Mouse (Mus musculus): ENCODE data around the gene Camkmt. TPM values are rescaled to one million over a fixed set of nuclear protein-coding genes. Genes with fewer than 3 reads are reported as not detected.

Gene Camkmt
- polyA plus RNA-seq, 1 experiment = 6.6 TPM

- DNase-seq (ENCODE audit: extremely low spot score in 1 of 2, low spot score in 1 of 2) = no peak
Observed at GRCm38 (mm10) chr17:85353636-85354035, 263.3 kb downstream of the Camkmt start.

DNA sequence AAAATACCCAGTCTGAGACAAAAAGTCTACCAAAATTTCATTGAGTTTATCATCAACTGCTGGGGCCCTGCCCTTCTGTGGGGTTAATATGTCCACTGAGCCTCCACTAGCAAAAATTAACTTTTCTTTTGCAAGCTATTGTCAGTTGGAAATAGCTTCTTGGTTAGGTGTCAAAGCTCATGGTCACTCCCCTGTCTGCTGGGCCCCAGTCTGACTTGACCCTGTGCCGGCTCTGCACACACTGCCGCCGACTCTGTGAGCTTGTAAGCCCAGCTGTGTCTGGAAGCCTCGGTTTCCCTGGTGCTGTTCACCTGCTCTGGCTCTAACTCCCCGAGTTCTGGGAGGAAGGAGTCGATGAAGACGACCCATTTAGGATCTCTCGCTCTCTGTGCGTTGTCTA is 265.0 kb downstream of the Camkmt start:
- DNase-seq (ENCODE audit: extremely low spot score in 1 of 2, low spot score in 1 of 2) = no peak

GRCm38 (mm10) chr17:85361006-85361405 is 270.7 kb downstream of the Camkmt start:
- no peak for DNase-seq (ENCODE audit: extremely low spot score in 1 of 2, low spot score in 1 of 2)

- no peak for DNase-seq (ENCODE audit: extremely low spot score in 1 of 2, low spot score in 1 of 2)
Observed at GRCm38 (mm10) chr17:85367319-85367718, 277.0 kb downstream of the Camkmt start.

GRCm38 (mm10) chr17:85368776-85369175 is 278.4 kb downstream of the Camkmt start:
- no peak for DNase-seq (ENCODE audit: extremely low spot score in 1 of 2, low spot score in 1 of 2)

- DNase-seq (ENCODE audit: extremely low spot score in 1 of 2, low spot score in 1 of 2) = no peak
Observed at GRCm38 (mm10) chr17:85372076-85372475, 281.7 kb downstream of the Camkmt start.

DNA sequence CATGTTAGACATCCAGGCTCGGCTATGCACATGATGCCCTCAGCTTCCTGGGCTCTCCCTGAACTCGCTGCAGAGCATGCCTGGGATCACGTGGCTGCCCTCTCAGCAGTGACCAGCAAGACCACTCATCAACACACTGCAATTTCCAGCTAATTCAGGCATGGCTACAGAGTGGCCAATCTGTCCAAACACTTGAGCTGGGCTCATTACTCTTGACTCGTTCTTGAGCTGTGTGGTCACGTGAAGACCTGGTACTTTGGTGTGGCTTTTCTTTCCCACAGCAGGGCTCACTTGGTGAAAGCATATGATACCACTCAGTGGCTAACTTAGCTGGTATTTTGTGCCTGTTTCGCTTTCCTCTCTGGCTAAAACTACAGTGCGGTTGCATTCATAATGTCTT is 282.2 kb downstream of the Camkmt start:
- no peak for DNase-seq (ENCODE audit: extremely low spot score in 1 of 2, low spot score in 1 of 2)

- no peak for DNase-seq (ENCODE audit: extremely low spot score in 1 of 2, low spot score in 1 of 2)
Observed at GRCm38 (mm10) chr17:85374100-85374833, 283.9 kb downstream of the Camkmt start.

- no peak for DNase-seq (ENCODE audit: extremely low spot score in 1 of 2, low spot score in 1 of 2)
Observed at GRCm38 (mm10) chr17:85374834-85375176, 284.5 kb downstream of the Camkmt start.

GRCm38 (mm10) chr17:85375523-85375922 is 285.2 kb downstream of the Camkmt start:
- DNase-seq (ENCODE audit: extremely low spot score in 1 of 2, low spot score in 1 of 2) = no peak

- no peak for DNase-seq (ENCODE audit: extremely low spot score in 1 of 2, low spot score in 1 of 2)
Observed at GRCm38 (mm10) chr17:85377496-85377895, 287.1 kb downstream of the Camkmt start.

DNA sequence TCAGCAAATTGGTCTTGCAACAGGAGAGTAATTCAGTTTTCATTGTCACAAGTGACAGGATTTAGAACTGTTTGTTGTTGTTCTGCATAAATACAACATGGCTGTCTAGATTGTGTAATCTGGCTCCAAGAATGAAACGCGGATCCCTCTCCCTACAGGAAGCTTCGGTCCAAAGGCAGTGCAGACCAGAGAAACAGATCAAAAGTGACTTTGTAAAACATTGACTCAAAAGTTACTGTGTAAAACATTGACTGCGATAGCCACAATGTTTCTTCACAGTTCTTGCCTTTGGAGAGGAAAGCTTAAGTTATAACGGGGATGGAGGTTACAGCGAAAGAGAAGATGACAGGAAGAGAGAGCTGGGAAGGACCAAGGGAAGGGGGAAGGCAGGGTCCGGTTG is 288.7 kb downstream of the Camkmt start:
- no peak for DNase-seq (ENCODE audit: extremely low spot score in 1 of 2, low spot score in 1 of 2)

DNA sequence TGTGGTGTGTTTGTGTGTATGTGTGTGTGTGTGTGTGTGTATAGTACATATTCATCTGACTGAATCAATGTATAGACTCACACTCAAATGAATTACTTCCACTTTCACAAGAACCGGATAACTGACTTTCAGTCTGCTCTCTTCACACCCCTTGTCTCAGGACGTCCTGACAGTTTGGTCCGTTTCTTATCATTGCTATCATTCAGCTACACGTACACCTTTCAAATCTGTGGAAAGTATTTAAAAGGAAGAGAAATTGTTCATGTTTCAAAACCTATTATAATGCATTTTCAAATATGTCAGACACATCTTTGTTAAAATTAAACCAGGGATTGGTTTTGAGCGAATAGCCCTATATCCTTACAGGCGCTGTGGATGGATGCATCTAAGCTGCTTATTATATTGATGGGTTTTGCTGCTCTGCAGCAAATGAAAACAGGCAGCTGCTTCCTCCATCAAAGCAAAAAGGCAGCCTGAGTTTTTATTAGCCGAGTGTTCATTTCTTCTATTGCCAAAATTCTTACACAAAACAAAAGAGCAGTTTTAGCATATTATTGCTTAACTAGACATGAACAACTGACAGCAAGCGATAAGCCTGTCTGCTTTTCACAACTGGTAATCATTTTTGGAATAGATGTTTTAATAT is 291.3 kb downstream of the Camkmt start:
- no peak for DNase-seq (ENCODE audit: extremely low spot score in 1 of 2, low spot score in 1 of 2)

GRCm38 (mm10) chr17:85382344-85382743 is 292.0 kb downstream of the Camkmt start:
- no peak for DNase-seq (ENCODE audit: extremely low spot score in 1 of 2, low spot score in 1 of 2)

DNA sequence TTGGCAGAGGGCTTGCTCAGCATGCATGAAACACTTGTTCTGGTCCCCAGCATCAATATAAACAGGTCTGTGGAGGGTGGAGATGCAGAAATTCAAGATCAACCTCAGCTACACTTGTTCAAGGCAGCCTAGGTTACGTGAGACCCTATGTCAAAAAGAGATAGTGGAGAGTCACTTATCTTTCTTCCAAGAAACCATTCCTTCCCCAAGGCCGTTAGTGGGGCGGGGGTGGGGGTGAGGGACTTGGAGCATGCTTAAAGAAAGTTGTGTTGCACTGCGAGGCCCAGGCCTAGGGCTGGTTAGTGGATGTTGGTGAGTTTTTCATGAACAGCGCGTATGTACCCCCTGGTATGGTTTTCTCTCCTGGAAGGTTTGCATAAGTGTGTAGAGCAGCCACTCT is 292.6 kb downstream of the Camkmt start:
- DNase-seq (ENCODE audit: extremely low spot score in 1 of 2, low spot score in 1 of 2) = no peak

DNA sequence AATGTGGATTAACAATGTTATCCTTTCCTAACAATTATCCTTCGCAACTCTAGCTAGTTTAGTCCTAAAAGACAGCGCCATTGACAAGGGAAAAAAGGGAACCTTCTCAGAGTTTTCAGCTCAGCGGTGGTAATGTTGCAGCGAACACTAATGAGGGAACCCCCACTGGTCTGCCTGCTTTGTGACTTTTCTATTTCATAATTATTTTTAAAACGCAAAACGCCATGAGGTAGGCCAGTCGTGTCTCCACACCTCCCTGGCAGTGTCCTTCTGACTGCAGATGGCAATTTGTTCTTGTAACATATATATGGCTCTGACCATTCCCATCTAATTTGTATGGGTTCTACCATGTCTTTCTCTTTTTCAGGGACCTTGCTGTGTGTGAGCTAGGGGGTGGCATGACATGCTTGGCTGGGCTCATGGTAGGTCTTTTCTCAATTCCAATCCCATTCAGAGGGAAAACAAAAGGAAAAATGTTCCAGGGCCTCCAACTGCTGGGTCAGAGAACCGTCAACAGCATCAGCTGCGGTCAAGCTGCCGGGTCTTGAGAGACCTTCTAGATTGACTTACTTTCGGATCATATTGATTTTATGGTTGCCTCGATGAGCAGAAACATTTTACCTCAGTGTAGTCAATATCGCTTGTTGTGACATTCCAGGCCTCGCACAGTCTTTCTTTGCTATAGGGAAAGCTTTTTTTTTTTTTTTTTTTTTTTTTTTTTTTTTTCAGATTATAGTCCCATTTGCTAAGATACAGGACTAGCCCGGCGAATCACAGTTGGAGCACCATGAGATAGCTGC is 302.9 kb downstream of the Camkmt start:
- no peak for DNase-seq (ENCODE audit: extremely low spot score in 1 of 2, low spot score in 1 of 2)

DNA sequence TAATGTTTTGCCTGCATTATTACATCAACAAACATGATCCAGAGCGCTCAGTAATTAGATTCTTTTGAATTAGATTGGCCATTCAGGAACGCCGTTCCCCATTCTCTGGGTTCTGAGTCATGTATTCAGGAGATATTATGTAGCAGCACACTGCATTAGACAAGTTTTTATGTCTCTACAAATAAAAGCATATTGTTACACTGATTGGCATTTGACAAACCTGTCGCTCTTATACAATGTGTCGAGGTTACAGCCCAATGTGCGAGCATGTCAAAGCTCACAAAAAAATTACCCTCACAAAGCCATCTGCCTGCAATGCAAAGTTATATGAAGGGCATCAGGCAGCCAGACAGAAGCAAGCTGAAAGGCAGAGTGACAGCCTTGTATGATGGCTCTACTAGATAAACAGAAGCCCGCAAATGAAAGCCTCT is 303.6 kb downstream of the Camkmt start:
- DNase-seq (ENCODE audit: extremely low spot score in 1 of 2, low spot score in 1 of 2) = no peak

- no peak for DNase-seq (ENCODE audit: extremely low spot score in 1 of 2, low spot score in 1 of 2)
Observed at GRCm38 (mm10) chr17:85395502-85395901, 305.1 kb downstream of the Camkmt start.

DNA sequence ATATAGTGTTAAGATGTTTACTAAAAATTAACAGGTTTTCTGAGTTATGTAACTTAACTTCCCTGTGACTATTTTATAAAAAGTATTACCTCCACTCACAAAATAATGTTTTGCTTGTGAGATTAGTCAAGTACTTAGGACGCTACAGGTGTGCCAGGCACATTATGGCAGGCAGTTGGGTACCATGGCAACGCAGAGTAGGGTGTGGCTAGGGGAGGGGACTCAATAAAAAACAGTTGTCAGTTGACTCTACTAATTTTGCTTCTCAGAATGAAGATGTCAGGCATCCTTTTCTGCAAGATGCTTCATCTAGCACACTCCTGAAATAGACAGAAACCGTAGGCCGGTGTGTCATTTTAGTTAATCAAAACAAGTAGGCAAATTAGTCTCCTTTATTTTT is 310.4 kb downstream of the Camkmt start:
- DNase-seq (ENCODE audit: extremely low spot score in 1 of 2, low spot score in 1 of 2) = no peak

DNA sequence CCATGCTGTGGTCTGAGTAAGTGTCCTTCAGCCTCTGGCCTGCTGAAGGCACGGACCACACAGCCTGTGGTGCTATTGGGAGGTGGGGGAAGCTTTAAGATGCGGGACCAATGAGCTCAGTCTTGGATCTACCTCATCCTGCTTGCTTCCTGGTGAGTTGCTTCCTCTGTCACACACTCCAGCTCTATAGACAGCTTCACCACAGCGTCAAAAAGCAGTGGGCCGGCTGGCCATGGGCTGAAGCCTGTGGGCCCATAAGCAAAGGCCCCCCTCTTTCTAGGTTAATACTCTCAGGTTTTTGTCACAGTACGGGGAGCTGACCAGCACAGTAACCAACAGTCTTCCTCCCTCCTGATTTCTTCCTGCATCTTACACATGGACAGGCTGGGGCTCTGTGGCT is 314.8 kb downstream of the Camkmt start:
- DNase-seq (ENCODE audit: extremely low spot score in 1 of 2, low spot score in 1 of 2) = no peak

GRCm38 (mm10) chr17:85406195-85406594 is 315.8 kb downstream of the Camkmt start:
- DNase-seq (ENCODE audit: extremely low spot score in 1 of 2, low spot score in 1 of 2) = no peak

GRCm38 (mm10) chr17:85428831-85429230 is 338.5 kb downstream of the Camkmt start:
- DNase-seq (ENCODE audit: extremely low spot score in 1 of 2, low spot score in 1 of 2) = no peak
